Mouse (Mus musculus): ENCODE results near the gene Dnttip1.
"Not testable (repeated sequence)": the region's sequence is repeated elsewhere in the genome, so short reads cannot be mapped to it uniquely, and the experiment has no call there.

Gene Dnttip1

DNA sequence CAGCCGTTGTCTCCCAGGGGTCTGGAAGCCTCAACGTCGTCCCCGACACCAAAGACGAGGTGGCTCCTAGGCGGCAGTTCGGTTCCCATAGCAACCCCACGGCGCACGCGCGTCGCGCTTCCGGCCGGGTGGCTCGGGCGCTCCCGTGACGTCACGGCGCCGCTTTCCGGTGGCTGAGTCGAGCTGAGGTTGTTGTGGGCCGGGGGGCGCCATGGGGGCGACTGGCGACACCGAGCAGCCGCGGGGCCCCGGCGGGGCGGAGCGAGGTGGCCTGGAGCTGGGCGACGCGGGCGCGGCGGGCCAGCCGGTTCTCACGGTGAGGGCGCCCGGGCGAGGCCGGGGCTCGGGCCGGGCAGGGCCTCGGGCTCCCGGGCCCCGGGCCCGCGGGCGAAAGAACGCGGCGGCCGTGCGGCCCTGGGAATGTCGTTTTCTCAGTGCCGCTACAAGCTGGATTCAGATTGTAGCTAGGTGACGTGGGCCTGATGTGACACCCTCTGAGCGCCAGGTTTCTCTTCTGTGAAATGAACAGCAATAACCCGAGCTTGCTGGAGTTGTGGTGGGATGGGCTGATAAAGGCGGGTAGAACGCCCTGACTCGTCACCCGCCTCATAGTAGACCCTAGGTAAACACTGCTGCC lies at the start of gene Dnttip1, which contains the start of gene Wfdc3:
TSS of gene Dnttip1 (plus strand) at position 141 of the 637 bp plus-strand sequence.
TSS of gene Wfdc3 (minus strand) at position 89 of the 637 bp plus-strand sequence.
- peak; percentile 92 to 95 for DNase-seq (ENCODE audit: low read depth in 2 of 2, low spot score in 2 of 2)

DNA sequence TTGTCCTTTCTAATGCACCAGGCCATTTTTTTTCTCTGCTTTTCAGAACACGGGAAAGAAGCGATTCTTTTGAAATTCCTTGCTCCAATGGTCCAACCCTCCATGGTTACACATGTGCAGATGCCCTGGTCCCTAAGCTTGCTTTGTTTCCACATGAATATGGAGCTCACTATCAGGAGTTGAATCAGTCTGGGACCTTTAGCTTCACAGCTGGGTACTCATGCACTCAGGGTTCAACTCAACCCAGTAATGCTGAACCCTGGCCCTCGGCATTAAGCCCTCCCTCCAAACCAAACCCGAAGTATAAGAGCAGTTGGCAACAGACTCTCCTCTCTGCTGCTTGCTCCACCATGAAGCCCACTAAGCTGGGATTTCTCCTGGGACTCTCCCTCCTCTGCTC lies 47.6 kb upstream of the Dnttip1 start, which contains the start of gene Spint4:
TSS of gene Spint4 (plus strand) at position 301 of the 400 bp plus-strand sequence.
- no peak for DNase-seq (ENCODE audit: low read depth in 2 of 2, low spot score in 2 of 2)

DNA sequence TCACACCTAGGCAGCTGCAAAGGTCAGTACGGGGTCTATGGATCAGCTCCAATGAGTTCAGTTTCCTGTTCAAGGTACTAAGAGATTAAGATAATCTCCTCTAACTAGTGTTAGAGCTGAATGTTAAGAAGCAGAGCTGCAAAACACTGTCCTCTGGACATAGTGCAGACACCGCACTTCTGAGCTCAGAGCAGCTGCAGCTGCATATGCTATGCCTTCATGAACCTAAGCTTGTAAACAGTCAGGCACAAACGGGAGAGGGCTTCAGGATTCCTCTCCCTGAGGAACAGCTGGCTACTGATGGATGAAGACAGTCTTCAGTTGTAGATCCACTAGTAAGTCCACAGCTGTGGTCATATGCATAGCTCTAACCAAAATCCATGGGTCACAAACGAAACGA lies 44.8 kb upstream of the Dnttip1 start:
- DNase-seq (ENCODE audit: low read depth in 2 of 2, low spot score in 2 of 2) = no peak

GRCm38 (mm10) chr2:164701761-164702160 lies 44.0 kb upstream of the Dnttip1 start:
- DNase-seq (ENCODE audit: low read depth in 2 of 2, low spot score in 2 of 2) = no peak

DNA sequence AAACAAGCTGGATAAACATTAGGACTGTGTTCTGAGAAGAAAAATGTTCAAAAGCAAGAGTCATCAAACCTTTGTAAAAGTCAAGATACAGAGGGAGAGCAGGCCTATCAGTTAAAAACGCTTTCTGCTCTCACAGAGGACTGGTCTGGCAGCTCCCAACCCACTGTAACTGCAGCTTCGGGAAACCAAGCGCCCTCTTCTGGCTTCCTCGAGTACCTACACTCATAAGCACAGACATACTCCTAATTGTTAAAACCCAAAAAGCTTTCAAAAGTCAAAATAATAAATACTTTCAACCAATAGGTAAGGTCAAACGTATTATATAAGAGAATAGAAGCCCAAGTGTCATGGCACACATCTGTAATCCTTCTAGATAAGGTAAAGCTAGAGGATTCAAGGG lies 41.5 kb upstream of the Dnttip1 start:
- no peak for DNase-seq (ENCODE audit: low read depth in 2 of 2, low spot score in 2 of 2)

GRCm38 (mm10) chr2:164705328-164705727 lies 40.5 kb upstream of the Dnttip1 start:
- DNase-seq (ENCODE audit: low read depth in 2 of 2, low spot score in 2 of 2) = no peak

DNA sequence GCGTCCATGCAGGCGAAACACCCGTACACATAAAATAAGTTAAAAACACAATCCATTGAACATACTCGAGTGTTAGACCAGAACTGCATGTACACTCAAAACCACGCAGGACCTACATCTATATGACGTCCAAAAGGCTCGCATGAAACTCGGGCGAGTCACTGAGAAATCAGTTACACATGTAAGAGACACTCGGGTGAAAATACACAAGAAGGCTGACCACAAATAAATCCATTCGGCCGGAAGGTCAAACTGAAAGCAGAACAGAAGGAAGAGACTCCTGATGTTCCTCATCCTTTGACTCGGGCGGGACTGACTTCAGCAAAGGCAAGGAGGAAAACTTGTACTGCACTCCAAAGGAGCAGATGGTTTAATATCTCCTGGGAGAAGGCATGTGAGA lies 39.8 kb upstream of the Dnttip1 start:
- DNase-seq (ENCODE audit: low read depth in 2 of 2, low spot score in 2 of 2) = no peak

- no peak for DNase-seq (ENCODE audit: low read depth in 2 of 2, low spot score in 2 of 2)
These were observed 30.8 kb upstream of the Dnttip1 start, which contains the start of gene Spint5 for GRCm38 (mm10) chr2:164715005-164715404. Spint5 (plus strand) TSS chr2:164715305.

DNA sequence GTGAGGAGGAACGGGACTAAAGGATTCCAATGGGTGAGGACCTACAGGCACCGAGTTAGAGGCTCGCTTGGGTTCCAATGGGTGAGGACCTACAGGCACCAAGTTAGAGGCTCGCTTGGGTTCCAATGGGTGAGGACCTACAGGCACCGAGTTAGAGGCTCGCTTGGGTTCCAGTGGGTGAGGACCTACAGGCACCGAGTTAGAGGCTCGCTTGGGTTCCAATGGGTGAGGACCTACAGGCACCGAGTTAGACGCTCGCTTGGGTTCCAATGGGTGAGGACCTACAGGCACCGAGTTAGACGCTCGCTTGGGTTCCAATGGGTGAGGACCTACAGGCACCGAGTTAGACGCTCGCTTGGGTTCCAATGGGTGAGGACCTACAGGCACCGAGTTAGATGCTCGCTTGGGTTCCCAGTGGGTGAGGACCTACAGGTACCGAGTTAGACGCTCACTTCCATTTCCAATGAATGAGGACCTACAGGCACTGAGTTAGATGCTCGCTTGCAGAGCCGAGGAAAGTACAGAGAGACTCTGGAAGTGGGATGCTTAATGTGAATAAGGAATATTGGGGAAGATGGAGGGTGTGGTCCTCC lies 29.5 kb upstream of the Dnttip1 start:
- not testable (repeated sequence) for DNase-seq (ENCODE audit: low read depth in 2 of 2, low spot score in 2 of 2)

GRCm38 (mm10) chr2:164723276-164723675 lies 22.5 kb upstream of the Dnttip1 start:
- no peak for DNase-seq (ENCODE audit: low read depth in 2 of 2, low spot score in 2 of 2)

DNA sequence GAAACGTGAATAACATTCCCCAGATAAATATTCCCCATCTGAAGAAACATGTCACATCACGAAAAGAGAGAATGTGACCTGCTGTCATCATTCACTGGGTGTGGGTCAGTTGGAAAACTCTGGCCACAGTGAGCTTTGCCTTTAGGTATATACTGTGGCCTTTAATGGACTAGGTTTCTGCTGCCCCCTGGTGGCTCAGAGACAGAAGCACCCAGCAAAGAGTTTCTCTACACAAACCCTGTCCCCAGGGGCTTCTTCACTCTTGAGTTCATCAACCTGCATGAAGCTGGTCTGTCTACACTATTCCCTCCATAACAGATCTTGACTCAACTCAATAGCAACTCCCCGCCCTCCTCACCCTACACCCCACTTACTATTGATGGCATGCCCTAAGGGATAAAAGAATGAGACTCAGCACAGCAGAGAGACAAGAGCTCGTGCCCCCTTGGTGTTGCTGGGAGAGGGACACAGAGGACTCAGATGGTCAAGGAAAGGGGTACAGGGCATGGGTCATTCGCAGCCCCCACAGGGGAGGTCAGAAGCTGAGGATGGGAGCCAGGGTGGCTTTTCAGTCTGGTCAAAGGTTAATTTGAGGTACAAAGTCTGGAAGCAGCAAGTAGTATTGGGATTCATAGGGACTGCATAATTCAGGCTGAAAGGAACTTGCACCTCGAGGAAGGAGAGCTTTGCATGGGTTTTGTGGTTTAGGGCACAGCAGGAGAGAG lies 19.7 kb upstream of the Dnttip1 start:
- peak; percentile 30 to 63 for DNase-seq (ENCODE audit: low read depth in 2 of 2, low spot score in 2 of 2)

GRCm38 (mm10) chr2:164731719-164732118 lies 14.1 kb upstream of the Dnttip1 start:
- DNase-seq (ENCODE audit: low read depth in 2 of 2, low spot score in 2 of 2) = no peak

- no peak for DNase-seq (ENCODE audit: low read depth in 2 of 2, low spot score in 2 of 2)
These were observed 12.5 kb upstream of the Dnttip1 start for GRCm38 (mm10) chr2:164733259-164733658.

GRCm38 (mm10) chr2:164734839-164735238 lies 10.9 kb upstream of the Dnttip1 start:
- no peak for DNase-seq (ENCODE audit: low read depth in 2 of 2, low spot score in 2 of 2)

GRCm38 (mm10) chr2:164735446-164735845 lies 10.3 kb upstream of the Dnttip1 start:
- DNase-seq (ENCODE audit: low read depth in 2 of 2, low spot score in 2 of 2) = no peak

GRCm38 (mm10) chr2:164737377-164738090 lies 8.2 kb upstream of the Dnttip1 start:
- no peak for DNase-seq (ENCODE audit: low read depth in 2 of 2, low spot score in 2 of 2)

DNA sequence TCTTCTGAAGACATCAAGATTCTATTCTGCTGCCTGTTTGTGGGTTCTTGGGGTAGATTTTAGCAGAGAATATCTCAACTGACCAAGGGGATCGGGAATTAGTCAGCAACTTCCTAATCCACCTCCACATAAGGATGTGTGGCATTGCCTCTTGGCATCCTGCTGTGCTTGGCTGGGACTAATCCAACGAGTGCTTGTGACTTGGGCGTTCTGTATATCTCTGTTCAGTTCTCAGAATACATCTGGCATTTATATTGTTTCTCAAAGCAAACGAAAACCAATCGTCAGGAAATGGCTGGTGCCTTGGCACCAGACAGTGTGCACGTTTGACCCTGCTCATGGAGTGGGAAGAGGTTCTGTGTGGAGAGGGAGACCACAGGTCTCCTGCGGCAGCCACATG lies 5.9 kb upstream of the Dnttip1 start:
- no peak for DNase-seq (ENCODE audit: low read depth in 2 of 2, low spot score in 2 of 2)

GRCm38 (mm10) chr2:164744987-164745386 lies 796 bp upstream of the Dnttip1 start:
- DNase-seq (ENCODE audit: low read depth in 2 of 2, low spot score in 2 of 2) = no peak

DNA sequence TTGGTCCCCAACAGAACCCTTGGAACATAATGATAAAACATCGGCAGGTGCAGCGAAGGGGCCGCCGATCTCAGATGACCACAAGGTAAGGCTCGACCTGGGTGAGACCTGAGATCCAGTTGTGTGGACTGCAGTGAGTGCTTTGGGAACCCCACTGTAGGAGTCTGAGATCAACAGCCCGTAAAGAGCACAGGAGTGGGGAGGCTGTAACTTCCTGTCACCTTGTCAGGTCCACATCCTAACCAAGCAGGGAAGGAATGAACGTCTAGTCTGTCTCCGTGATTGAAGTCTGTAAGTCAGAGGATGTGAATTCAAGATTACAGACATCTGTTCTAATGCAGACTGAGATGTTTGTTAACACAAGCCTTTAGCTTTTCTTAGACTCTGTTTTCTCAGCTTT lies 910 bp downstream of the Dnttip1 start:
- peak in 1 of 2 experiments; percentile 20 for DNase-seq (ENCODE audit: low read depth in 2 of 2, low spot score in 2 of 2)

DNA sequence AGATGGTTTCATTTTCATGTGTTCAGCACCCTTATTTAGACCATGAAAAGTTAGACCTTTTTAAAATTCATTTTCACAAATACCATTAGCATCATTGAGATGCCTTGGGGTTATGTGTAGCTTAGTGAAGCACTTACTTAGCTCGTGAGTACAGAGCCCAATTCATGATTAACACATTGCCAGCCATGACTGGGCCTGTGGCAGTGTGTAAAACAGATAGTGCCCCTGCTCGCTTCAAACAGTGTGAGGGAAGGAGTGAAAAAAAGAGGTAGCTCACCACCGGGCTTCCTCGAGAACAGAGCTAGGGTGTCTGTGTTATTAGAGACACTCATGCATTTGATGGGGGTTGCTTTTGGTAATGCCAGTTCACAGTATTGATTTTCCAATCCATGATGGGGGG lies 2.4 kb downstream of the Dnttip1 start:
- DNase-seq (ENCODE audit: low read depth in 2 of 2, low spot score in 2 of 2) = no peak

DNA sequence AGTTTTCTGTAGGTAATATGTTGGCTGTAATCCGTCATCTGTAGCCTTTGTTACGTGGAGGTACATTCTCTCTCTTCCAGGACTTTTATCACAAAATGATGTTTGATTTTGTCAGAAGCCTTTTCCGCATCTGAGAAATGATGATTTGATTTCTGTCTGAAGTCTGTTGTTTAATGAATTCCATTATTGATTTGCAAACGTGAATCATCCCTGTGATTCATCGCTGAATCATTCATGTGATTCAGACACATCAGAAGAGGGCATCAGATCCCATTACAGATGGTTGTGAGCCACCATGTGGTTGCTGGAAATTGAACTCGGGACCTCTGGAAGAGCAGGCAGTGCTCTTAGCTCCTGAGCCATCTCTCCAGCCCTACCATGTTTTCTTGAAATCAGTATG lies 3.2 kb downstream of the Dnttip1 start:
- no peak for DNase-seq (ENCODE audit: low read depth in 2 of 2, low spot score in 2 of 2)
